Mouse (Mus musculus) stomach, postnatal 0 days (tissue): ENCODE results near the gene Myof.

Experiments used
- CTCF ChIP-seq: IDR thresholded peaks from 2 replicates; pipeline ENCODE4 v1.5.1; 2016; ENCODE audit warnings: antibody characterized with exemption, low read depth, mild to moderate bottlenecking, moderate library complexity
- EP300 ChIP-seq: optimal IDR thresholded peaks from 2 replicates; pipeline ENCODE3; 2016; ENCODE audit warnings: antibody characterized with exemption

DNA sequence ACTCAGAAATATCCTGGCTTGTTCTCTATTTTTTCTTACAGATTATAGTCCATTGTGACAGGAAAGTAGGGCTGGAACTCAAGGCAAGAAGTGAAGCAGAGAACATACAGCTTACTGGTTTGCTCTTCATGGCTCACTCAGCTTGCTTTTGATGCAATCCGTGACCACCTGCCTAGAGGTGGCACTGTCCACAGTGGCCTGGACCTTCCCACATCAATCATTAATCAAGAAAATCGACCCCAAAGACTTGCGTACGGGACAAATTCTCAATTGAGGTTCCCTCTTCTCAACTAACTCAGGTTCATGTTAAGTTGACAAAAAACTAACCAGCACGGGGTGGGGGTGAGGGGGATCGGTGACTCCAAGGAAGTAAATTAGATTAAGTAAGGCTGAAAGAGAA is 176.4 kb downstream of the Myof start:
- TF ChIP-seq CTCF (no peak), EP300 (no peak)
